Comparison of ENCODE assay signal across 8 mouse cellular contexts in genomic region chr5:132074724-132075374, GRCm38 (mm10).
DNase-seq lines count a peak whose midpoint lies in the region; ATAC-seq lines count a peak whose summit lies in the region.

No protein-coding gene starts in this region.

- ATAC-seq in hindbrain, embryonic 11.5 days (ENCODE audit: low FRiP score), result peak; percentile 88
- peak; percentile 85 for ATAC-seq in midbrain, embryonic 11.5 days (ENCODE audit: low FRiP score)
- peak; percentile 84; the same call in 1 of the 2 replicates for ATAC-seq in stomach, embryonic 15.5 days (ENCODE audit: insufficient read depth, low FRiP score, low read depth)
- ATAC-seq in megakaryocyte, adult 5-6 weeks (ENCODE audit: poor library complexity, severe bottlenecking), result no peak

- H3K4me1 ChIP-seq in hindbrain, embryonic 11.5 days (replicated peaks; ENCODE audit: control insufficient read depth, insufficient read depth, low read length), result no peaks in the 10 kb centered on the region; the same call in none of the 2 replicates
- peaks cover 37% of the 10 kb centered on the region for H3K4me1 ChIP-seq in midbrain, embryonic 11.5 days (ENCODE audit: control insufficient read depth, insufficient read depth, low read length)
- H3K4me1 ChIP-seq in stomach, embryonic 15.5 days, result peaks cover 16% of the 10 kb centered on the region

- H3K4me3 ChIP-seq in hindbrain, embryonic 11.5 days (ENCODE audit: low read depth, low read length), result no peak overlapping the region
- H3K4me3 ChIP-seq in midbrain, embryonic 11.5 days (ENCODE audit: low read depth, low read length), result no peak overlapping the region
- peak overlapping the region; percentile 3; the same call in 1 of the 2 replicates for H3K4me3 ChIP-seq in stomach, embryonic 15.5 days (replicated peaks)

- H3K36me3 ChIP-seq in hindbrain, embryonic 11.5 days (ENCODE audit: control insufficient read depth, insufficient read depth, low read length), result no peaks in the 10 kb centered on the region
- H3K36me3 ChIP-seq in midbrain, embryonic 11.5 days (ENCODE audit: control insufficient read depth, insufficient read depth, low read length), result no peaks in the 10 kb centered on the region
- no peaks in the 10 kb centered on the region for H3K36me3 ChIP-seq in stomach, embryonic 15.5 days

- no peaks in the 10 kb centered on the region for H3K27me3 ChIP-seq in hindbrain, embryonic 11.5 days (ENCODE audit: control insufficient read depth, insufficient read depth, low read length)
- H3K27me3 ChIP-seq in midbrain, embryonic 11.5 days (ENCODE audit: control insufficient read depth, insufficient read depth, low read length), result peaks cover 3% of the 10 kb centered on the region; the same call in 1 of the 2 replicates
- H3K27me3 ChIP-seq in stomach, embryonic 15.5 days (replicated peaks), result no peaks in the 10 kb centered on the region

- 29% methylated on average over 19 of the region's 19 CpGs for WGBS in hindbrain, embryonic 11.5 days
- whole genome bisulfite sequencing in midbrain, embryonic 11.5 days, result 28% methylated on average over 19 of the region's 19 CpGs
- WGBS in stomach, embryonic 15.5 days, result 28% methylated on average over 19 of the region's 19 CpGs

- peak; percentile 41 for DNase-seq in adrenal gland, postnatal 10 days
- peak; percentile 34 to 39 for DNase-seq in cerebellum, postnatal 36 days
- peak; percentile 71 to 81 for DNase-seq in frontal cortex, postnatal 36 days (ENCODE audit: low spot score in 2 of 2)
- DNase-seq in hindbrain, embryonic 11.5 days (ENCODE audit: low spot score), result no peak
- peak; percentile 46 to 49 for DNase-seq in layer of hippocampus, postnatal 25 days (ENCODE audit: extremely low spot score in 1 of 2, low spot score in 1 of 2)
- DNase-seq in midbrain, embryonic 11.5 days (ENCODE audit: low spot score, missing footprints), result peak; percentile 94

- H3K27ac ChIP-seq in hindbrain, embryonic 11.5 days (ENCODE audit: low read depth, low read length), result peak overlapping the region; percentile 83
- H3K27ac ChIP-seq in midbrain, embryonic 11.5 days (ENCODE audit: low read depth, low read length), result peak overlapping the region; percentile 71
- peak overlapping the region; percentile 72 for H3K27ac ChIP-seq in stomach, embryonic 15.5 days

- peak overlapping the region; percentile 23 for H3K4me2 ChIP-seq in hindbrain, embryonic 11.5 days (replicated peaks; ENCODE audit: low read depth, low read length)
- peak overlapping the region; percentile 26 for H3K4me2 ChIP-seq in midbrain, embryonic 11.5 days
- peak overlapping the region; percentile 36 for H3K4me2 ChIP-seq in stomach, embryonic 15.5 days

- no peaks in the 10 kb centered on the region for H3K9me3 ChIP-seq in hindbrain, embryonic 11.5 days (ENCODE audit: control insufficient read depth, low read length)
- H3K9me3 ChIP-seq in midbrain, embryonic 11.5 days (ENCODE audit: control insufficient read depth, low read length), result no peaks in the 10 kb centered on the region; the same call in 1 of the 2 replicates
- H3K9me3 ChIP-seq in stomach, embryonic 15.5 days, result no peaks in the 10 kb centered on the region

- H3K9ac ChIP-seq in hindbrain, embryonic 11.5 days (ENCODE audit: low read depth, low read length), result no peak overlapping the region
- no peak overlapping the region for H3K9ac ChIP-seq in midbrain, embryonic 11.5 days (ENCODE audit: low read length)
- H3K9ac ChIP-seq in stomach, embryonic 15.5 days, result no peak overlapping the region
